Mouse (Mus musculus) E14TG2a.4 (cell line): ENCODE data around the gene Mgat5b.

Experiments
- CTCF ChIP-seq: conservative IDR thresholded peaks from 2 replicates; pipeline ENCODE4 v1.5.1; 2014; ENCODE audit warnings: low read length
- POU5F1 ChIP-seq: IDR thresholded peaks from 2 replicates; pipeline ENCODE4 v1.6.1; 2014; ENCODE audit warnings: low read length, borderline replicate concordance

DNA sequence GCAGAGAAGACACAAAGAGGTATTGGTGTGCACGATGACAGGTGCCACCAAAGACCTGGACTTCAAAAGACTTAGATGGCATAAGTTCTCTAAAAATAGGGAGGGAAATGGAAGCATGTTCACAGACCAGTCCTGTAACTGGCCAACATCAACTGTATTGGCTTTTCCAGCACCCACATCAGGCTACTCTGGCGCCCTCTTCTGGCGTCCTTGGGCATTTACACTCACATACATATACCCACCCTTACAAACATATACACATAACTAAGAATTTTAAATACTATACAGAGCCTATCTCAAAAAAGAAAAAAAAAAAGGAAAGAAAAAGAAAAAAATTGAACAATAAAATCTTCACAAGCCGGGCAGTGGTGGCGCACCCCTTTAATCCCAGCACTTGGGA is 80.3 kb downstream of the Mgat5b start:
- TF ChIP-seq CTCF (peak; percentile 85), POU5F1 (no peak)
